Mouse (Mus musculus) forebrain, postnatal 0 days (tissue): ENCODE results near the gene Chst11. TPM values are rescaled to one million over a fixed set of nuclear protein-coding genes. Genes with fewer than 3 reads are reported as not detected.

Source experiments
- ATAC-seq: fragments of 200-750 bp; cut with Nextera tagmentation; 2 replicates; pipeline ENCODE4 v1.8.0; 2017; ENCODE audit warnings: mild to moderate bottlenecking, moderate library complexity
- DNase-seq: peaks from one replicate; pipeline ENCODE4 v3.0.0-alpha.2; 2015
- H3K27ac ChIP-seq: fragments of 300-500 bp; sonication (generic); 2 replicates; pipeline ENCODE4 v1.5.1; 2014; ENCODE audit warnings: low read depth, mild to moderate bottlenecking, antibody characterized with exemption, low read length, moderate library complexity, mixed read lengths
- H3K27me3 ChIP-seq: fragments of 300-500 bp; sonication (generic); 2 replicates; pipeline ENCODE4 v1.6.1; 2014; ENCODE audit warnings: mild to moderate bottlenecking, low read length, mixed read lengths; ENCODE audit not compliant: insufficient read depth
- H3K36me3 ChIP-seq: fragments of 300-500 bp; sonication (generic); 2 replicates; pipeline ENCODE4 v1.6.1; 2014; ENCODE audit warnings: mild to moderate bottlenecking, moderate library complexity; ENCODE audit not compliant: insufficient read depth
- H3K4me1 ChIP-seq: fragments of 300-500 bp; sonication (generic); 2 replicates; pipeline ENCODE4 v1.6.1; 2014; ENCODE audit warnings: antibody characterized with exemption; ENCODE audit not compliant: insufficient read depth
- H3K4me2 ChIP-seq: fragments of 300-500 bp; sonication (generic); 2 replicates; pipeline ENCODE4 v1.6.1; 2014; ENCODE audit warnings: low read depth, mild to moderate bottlenecking, moderate library complexity
- H3K4me3 ChIP-seq: fragments of 300-500 bp; sonication (generic); 2 replicates; pipeline ENCODE4 v1.5.1; 2014; ENCODE audit warnings: low read depth, low read length, mixed read lengths
- H3K9ac ChIP-seq: fragments of 300-500 bp; sonication (generic); 2 replicates; pipeline ENCODE4 v1.6.1; 2014; ENCODE audit warnings: mild to moderate bottlenecking
- H3K9me3 ChIP-seq: fragments of 300-500 bp; sonication (generic); 2 replicates; pipeline ENCODE4 v1.6.1; 2016; ENCODE audit warnings: low read length
- CTCF ChIP-seq: sonication (generic); IDR thresholded peaks from 2 replicates; pipeline ENCODE4 v1.5.1; 2016; ENCODE audit warnings: antibody characterized with exemption, control low read depth, low read depth
- WGBS: fragments of 180-500 bp; shearing (Covaris S2); extraction: QIAGEN DNeasy Blood & Tissue Kit; methylation state at CpG from one replicate; pipeline ENCODE4 v1.1.7; 2014; 5-methylcytosine and 5-hydroxymethylcytosine counted together
- polyA plus RNA-seq: library from polyadenylated mRNA; unstranded; fragments of >200 nt; fragmentation: Nextera tagmentation; extraction: Ambion mirVana; gene quantifications from 2 replicates; pipeline ENCODE4 v1.2.1, GENCODE M21; 2015
- total RNA-seq: library from RNA; depleted of rRNA; stranded (reverse); fragments of >200 nt; gene quantifications from 2 replicates; pipeline ENCODE4 v1.2.3, GENCODE M21; 2014; rRNA removed

Gene Chst11
- 15.7 and 20.8 TPM in 2 replicates for total RNA-seq
- 2.2 and 2.9 TPM in 2 replicates for polyA plus RNA-seq

DNA sequence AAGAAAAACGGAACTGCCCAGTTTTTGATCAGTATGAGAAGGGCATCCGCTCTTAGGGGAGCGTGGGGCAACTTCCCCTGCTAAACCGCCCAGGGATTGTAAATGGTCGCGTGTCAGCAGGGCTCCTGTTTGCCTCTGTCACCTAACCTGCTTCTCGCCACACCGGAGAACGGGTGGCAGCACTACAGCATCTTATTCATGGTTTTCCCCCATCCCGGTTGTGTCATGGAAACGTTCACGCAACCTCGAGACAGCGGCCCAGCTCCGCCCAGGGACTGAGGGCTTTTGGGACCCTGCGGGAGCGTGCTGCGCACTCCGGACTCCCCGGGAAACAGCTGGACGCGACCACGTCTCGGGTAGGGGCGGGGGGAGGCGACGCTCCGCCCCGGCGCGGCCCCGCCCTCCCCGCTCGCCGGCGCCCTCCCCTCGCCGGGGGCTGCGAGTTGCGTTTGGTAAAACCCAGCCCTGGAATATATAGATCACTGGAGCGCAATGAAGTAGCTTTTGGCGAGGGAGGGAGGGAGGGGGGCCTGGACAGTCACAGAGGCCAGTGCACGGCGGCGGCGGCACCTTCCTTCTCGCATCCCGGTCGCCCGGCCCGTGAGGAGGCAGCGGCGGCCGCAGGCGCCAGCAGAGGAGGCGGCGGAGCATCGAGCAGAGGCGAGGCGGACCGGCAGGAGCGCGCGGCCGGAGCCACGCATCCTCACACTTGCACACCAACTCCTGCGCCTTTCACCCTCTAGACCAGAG lies at the start of gene Chst11:
Chst11 (plus strand) TSS at position 549 of the 750 bp plus-strand sequence.
- Histone ChIP-seq H3K4me2 (peak within 1 kb of the TSS; percentile 93), H3K4me3 (peak within 1 kb of the TSS; percentile 60), H3K27ac (peak within 1 kb of the TSS; percentile 62), H3K27me3 (no peaks in the 10 kb centered on the region), H3K9ac (peak within 1 kb of the TSS; percentile 66), H3K36me3 (no peaks in the 10 kb centered on the region), H3K9me3 (no peaks in the 10 kb centered on the region), H3K4me1 (no peaks in the 10 kb centered on the region)
- ATAC-seq (peak; percentile 89), DNase-seq (peak; percentile 85)
- no peak for TF ChIP-seq CTCF
- under 1% methylated on average over 66 of the region's 67 CpGs for WGBS

DNA sequence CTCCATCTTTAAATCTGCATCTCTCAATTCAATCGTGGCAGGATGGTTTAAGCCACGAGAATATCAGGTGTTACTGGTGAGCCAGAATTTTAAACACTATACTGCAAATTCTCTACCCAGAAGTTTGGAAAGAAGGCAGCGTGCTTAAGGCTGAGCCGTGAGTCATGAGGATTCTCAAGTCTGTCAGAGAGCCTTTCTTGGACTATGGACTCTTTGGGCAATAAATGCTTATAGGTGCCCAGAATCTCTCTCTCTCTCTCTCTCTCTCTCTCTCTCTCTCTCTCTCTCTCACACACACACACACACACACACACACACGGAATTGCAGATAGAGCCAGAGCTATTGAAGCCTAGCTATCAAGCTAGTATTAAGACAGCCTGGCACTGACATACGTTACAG lies 49.5 kb upstream of the Chst11 start:
- no peak overlapping the region for H3K4me3 ChIP-seq
- H3K27me3 ChIP-seq, result no peaks in the 10 kb centered on the region
- ATAC-seq, result no peak
- WGBS, result 89% methylated on average over 6 of the region's 6 CpGs
- H3K9ac ChIP-seq, result no peak overlapping the region
- TF ChIP-seq CTCF, result no peak
- H3K27ac ChIP-seq, result no peak overlapping the region
- H3K4me2 ChIP-seq, result no peak overlapping the region
- DNase-seq, result no peak
- H3K36me3 ChIP-seq, result no peaks in the 10 kb centered on the region
- H3K9me3 ChIP-seq, result no peaks in the 10 kb centered on the region
- no peaks in the 10 kb centered on the region for H3K4me1 ChIP-seq

DNA sequence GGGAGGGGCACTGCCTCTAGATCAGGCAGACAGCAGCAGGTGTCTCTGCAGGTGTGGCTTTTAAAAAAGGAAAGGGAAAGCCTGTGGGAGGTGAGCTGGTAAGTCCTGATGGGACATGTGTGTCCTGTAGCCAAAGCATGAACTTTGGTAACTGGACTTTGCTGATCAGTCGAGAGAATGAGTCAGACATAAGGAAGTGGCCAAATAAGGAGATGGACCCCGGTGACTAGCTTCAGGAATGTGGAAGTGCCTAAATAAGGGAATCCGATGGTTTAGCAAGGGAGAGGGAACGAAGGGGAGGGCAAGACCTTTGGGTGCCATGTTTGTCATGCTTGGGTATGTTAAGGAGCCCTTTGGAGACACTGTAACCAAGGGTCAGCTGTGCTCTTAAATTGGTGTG lies 31.9 kb upstream of the Chst11 start:
- Histone ChIP-seq H3K36me3 (no peaks in the 10 kb centered on the region), H3K4me1 (no peaks in the 10 kb centered on the region), H3K9ac (no peak overlapping the region), H3K4me2 (no peak overlapping the region), H3K4me3 (no peak overlapping the region), H3K9me3 (no peaks in the 10 kb centered on the region), H3K27ac (no peak overlapping the region), H3K27me3 (no peaks in the 10 kb centered on the region)
- WGBS, result 87% methylated on average over 4 of the region's 4 CpGs
- no peak for TF ChIP-seq CTCF
- ATAC-seq (no peak), DNase-seq (no peak)

DNA sequence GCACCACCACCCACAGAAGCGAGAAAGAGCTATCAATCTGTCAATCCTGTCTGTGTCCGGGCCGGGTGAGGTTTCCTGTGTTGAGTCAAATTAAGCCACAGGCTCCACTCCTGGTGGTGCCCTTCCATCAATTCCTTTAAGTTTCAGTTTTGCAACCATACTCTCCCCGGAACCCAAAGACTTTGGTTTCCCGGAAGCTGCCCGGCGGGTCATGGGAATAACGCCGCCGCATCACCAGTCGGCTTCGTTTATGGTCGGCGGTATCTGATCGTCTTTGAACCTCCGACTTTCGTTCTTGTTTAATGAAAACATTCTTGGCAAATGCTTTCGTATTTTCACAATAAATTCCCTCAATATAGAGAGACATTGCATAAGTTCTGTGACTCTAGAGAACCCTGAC lies 30.2 kb upstream of the Chst11 start:
- DNase-seq, result no peak
- H3K9ac ChIP-seq, result no peak overlapping the region
- no peak for TF ChIP-seq CTCF
- no peaks in the 10 kb centered on the region for H3K27me3 ChIP-seq
- ATAC-seq, result no peak
- H3K36me3 ChIP-seq, result no peaks in the 10 kb centered on the region
- no peak overlapping the region for H3K27ac ChIP-seq
- H3K4me1 ChIP-seq, result no peaks in the 10 kb centered on the region
- H3K4me3 ChIP-seq, result no peak overlapping the region
- H3K4me2 ChIP-seq, result no peak overlapping the region
- 94% methylated on average over 18 of the region's 18 CpGs for WGBS
- H3K9me3 ChIP-seq, result no peaks in the 10 kb centered on the region

DNA sequence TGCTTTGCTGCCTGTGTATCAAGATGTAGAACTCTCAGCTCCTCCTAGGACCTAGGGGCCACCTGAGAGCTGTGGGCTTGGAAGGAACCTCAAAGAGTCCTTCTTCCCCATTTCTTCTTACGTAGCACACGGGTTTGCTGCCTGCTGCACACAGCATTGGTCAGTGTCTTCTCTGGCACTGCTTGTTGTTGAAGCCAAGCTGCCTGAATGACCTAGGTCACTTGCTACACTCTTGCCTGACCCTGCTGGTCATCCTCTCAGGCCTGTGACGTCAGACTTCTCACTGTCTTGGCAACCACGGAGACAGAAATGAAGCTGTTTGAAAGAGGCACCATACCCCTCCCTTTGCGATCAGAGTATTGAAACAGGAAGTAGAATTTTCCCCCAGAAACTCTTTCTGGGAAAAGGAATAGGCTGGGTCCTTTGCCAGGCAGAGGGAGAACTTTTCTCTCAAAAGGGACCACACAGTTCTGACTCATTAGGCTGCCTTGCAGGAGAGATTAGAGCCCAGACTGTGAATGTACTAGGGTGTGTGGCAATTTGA lies 27.0 kb upstream of the Chst11 start:
- Histone ChIP-seq H3K4me2 (no peak overlapping the region), H3K9me3 (no peaks in the 10 kb centered on the region), H3K36me3 (no peaks in the 10 kb centered on the region), H3K27me3 (no peaks in the 10 kb centered on the region), H3K9ac (no peak overlapping the region), H3K27ac (no peak overlapping the region), H3K4me3 (no peak overlapping the region), H3K4me1 (no peaks in the 10 kb centered on the region)
- DNase-seq (no peak), ATAC-seq (no peak)
- 70% methylated on average over 5 of the region's 5 CpGs for WGBS
- no peak for TF ChIP-seq CTCF

DNA sequence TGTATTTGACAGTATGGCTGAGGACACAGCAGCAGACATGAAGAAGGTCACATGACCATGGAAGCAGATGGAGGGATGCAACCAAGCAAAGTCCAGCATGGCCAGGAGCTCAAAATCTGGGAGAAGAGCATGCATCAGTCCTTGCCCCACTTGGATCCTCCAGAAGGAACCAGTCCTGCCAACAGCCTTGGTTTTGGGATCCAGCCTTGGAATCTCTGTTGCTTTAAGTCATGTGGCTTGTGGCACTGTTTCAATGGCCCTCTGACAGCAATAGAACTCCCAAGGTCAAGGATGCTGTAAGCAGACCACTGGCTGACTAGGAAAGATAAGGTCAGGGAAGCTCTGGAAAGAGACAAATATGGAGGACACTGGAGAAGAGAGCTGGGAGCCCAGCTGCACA lies 26.0 kb upstream of the Chst11 start:
- ATAC-seq (no peak), DNase-seq (no peak)
- H3K9ac ChIP-seq, result no peak overlapping the region
- H3K36me3 ChIP-seq, result no peaks in the 10 kb centered on the region
- H3K4me2 ChIP-seq, result no peak overlapping the region
- no peaks in the 10 kb centered on the region for H3K9me3 ChIP-seq
- no peak overlapping the region for H3K27ac ChIP-seq
- no peak for TF ChIP-seq CTCF
- no peaks in the 10 kb centered on the region for H3K27me3 ChIP-seq
- no peaks in the 10 kb centered on the region for H3K4me1 ChIP-seq
- H3K4me3 ChIP-seq, result no peak overlapping the region

DNA sequence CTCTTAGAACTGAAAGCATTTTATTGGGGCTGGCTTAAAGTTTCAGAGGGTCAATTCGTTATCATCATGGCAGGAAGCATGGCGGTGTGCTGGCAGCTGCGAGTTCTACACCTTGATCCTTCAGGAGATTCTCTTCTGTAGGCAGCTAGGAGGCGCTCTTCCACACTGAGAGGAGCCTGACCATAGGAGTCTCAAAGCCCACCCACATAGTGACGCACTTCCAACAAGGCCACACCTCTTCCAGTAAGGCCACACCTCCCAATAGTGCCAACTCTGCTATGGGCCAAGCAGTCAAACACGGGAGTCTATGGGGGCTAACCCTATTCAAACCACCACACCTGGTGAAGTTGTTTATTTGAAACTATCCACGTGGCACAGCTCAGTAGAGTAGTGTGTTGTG lies 24.0 kb upstream of the Chst11 start:
- ATAC-seq (no peak), DNase-seq (no peak)
- Histone ChIP-seq H3K4me2 (no peak overlapping the region), H3K27me3 (no peaks in the 10 kb centered on the region), H3K27ac (no peak overlapping the region), H3K9ac (no peak overlapping the region), H3K9me3 (no peaks in the 10 kb centered on the region), H3K4me1 (no peaks in the 10 kb centered on the region), H3K36me3 (no peaks in the 10 kb centered on the region), H3K4me3 (no peak overlapping the region)
- WGBS, result 51% methylated on average over 7 of the region's 7 CpGs
- peak; percentile 30; the same call in 1 of the 2 replicates for TF ChIP-seq CTCF
